Mouse (Mus musculus): Measurements from ENCODE around the gene Hes7. TPM values are rescaled to one million over a fixed set of nuclear protein-coding genes. Genes with fewer than 3 reads are reported as not detected.
A peak's percentile ranks its signal among the peaks of the same experiment; 100 is the strongest.

The Hes7 gene
- polyA plus RNA-seq, 1 experiment from 2014 or later = 0.26 TPM

GRCm38 (mm10) chr11:69086390-69086789, 33.8 kb upstream of the Hes7 start:
- Histone ChIP-seq H3K9me3 (ENCODE audit: control insufficient read depth, low read length) (no peaks in the 10 kb centered on the region), H3K4me2 (ENCODE audit: low read length) (no peak overlapping the region), H3K27ac (replicated peaks; ENCODE audit: low read depth, low read length) (no peak overlapping the region), H3K36me3 (ENCODE audit: control insufficient read depth, insufficient read depth, low read length) (peaks cover 14% of the 10 kb centered on the region), H3K9ac (replicated peaks; ENCODE audit: low read length) (no peak overlapping the region), H3K4me3 (replicated peaks; ENCODE audit: low read depth, low read length) (no peak overlapping the region), H3K27me3 (ENCODE audit: control insufficient read depth, insufficient read depth, low read length) (no peaks in the 10 kb centered on the region), H3K4me1 (ENCODE audit: control insufficient read depth, insufficient read depth, low read length) (peaks cover 15% of the 10 kb centered on the region)
- WGBS = 71% methylated on average over 6 of the region's 6 CpGs
- DNase-seq (no peak), ATAC-seq (ENCODE audit: low FRiP score, low TSS enrichment) (no peak)

DNA sequence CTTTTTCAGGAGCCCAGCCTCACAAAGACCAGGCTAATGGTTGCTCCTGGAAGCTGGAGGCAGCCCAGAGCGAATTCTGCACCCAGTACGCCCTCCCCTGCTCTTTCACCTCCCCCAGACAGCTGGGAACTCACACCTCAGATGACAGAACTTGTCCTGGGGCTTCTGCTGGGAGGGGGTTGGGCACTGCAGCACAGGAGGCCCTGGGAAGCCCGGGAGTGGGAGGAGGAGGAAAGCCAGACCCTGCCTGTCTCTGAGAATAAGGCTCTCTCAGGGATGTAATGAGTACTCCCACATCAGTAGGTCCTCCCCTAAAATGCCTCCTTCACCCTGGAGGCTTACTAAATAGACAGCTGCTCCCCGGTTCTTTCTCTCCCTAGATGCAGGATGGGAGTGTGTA, 33.1 kb upstream of the Hes7 start:
- Histone ChIP-seq H3K4me1 (ENCODE audit: control insufficient read depth, insufficient read depth, low read length) (peaks cover 15% of the 10 kb centered on the region), H3K4me2 (ENCODE audit: low read length) (no peak overlapping the region), H3K36me3 (ENCODE audit: control insufficient read depth, insufficient read depth, low read length) (peaks cover 14% of the 10 kb centered on the region), H3K27ac (replicated peaks; ENCODE audit: low read depth, low read length) (no peak overlapping the region), H3K9me3 (ENCODE audit: control insufficient read depth, low read length) (no peaks in the 10 kb centered on the region), H3K9ac (replicated peaks; ENCODE audit: low read length) (no peak overlapping the region), H3K27me3 (ENCODE audit: control insufficient read depth, insufficient read depth, low read length) (no peaks in the 10 kb centered on the region), H3K4me3 (replicated peaks; ENCODE audit: low read depth, low read length) (no peak overlapping the region)
- 36% methylated on average over 4 of the region's 4 CpGs for WGBS
- no peak for ATAC-seq (ENCODE audit: low FRiP score, low TSS enrichment)
- no peak for DNase-seq

GRCm38 (mm10) chr11:69087597-69087996, 32.6 kb upstream of the Hes7 start:
- Histone ChIP-seq H3K4me3 (replicated peaks; ENCODE audit: low read depth, low read length) (peak overlapping the region; percentile 100; the same call in 1 of the 2 replicates), H3K27me3 (ENCODE audit: control insufficient read depth, insufficient read depth, low read length) (no peaks in the 10 kb centered on the region)

GRCm38 (mm10) chr11:69088103-69088855, 31.9 kb upstream of the Hes7 start, which contains the start of gene Vamp2:
Gene Vamp2, plus strand, starts transcription at chr11:69088490.
- WGBS = under 1% methylated on average over 66 of the region's 67 CpGs
- Histone ChIP-seq H3K9ac (replicated peaks; ENCODE audit: low read length) (peak within 1 kb of the TSS; percentile 100), H3K9me3 (ENCODE audit: control insufficient read depth, low read length) (no peaks in the 10 kb centered on the region), H3K36me3 (ENCODE audit: control insufficient read depth, insufficient read depth, low read length) (peaks cover 18% of the 10 kb centered on the region), H3K27me3 (ENCODE audit: control insufficient read depth, insufficient read depth, low read length) (no peaks in the 10 kb centered on the region), H3K4me3 (replicated peaks; ENCODE audit: low read depth, low read length) (peak within 1 kb of the TSS; percentile 100), H3K4me1 (ENCODE audit: control insufficient read depth, insufficient read depth, low read length) (peaks cover 15% of the 10 kb centered on the region), H3K27ac (replicated peaks; ENCODE audit: low read depth, low read length) (peak within 1 kb of the TSS; percentile 96), H3K4me2 (ENCODE audit: low read length) (peak within 1 kb of the TSS; percentile 95)
- peak; percentile 90 for ATAC-seq (ENCODE audit: low FRiP score, low TSS enrichment)
- DNase-seq = peak; percentile 97

More at GRCm38 (mm10) chr11:69087597-69087996, 32.6 kb upstream of the Hes7 start:
- peaks cover 15% of the 10 kb centered on the region for H3K4me1 ChIP-seq (ENCODE audit: control insufficient read depth, insufficient read depth, low read length)
- H3K36me3 ChIP-seq (ENCODE audit: control insufficient read depth, insufficient read depth, low read length) = peaks cover 16% of the 10 kb centered on the region
- H3K9me3 ChIP-seq (ENCODE audit: control insufficient read depth, low read length) = no peaks in the 10 kb centered on the region
- H3K9ac ChIP-seq (replicated peaks; ENCODE audit: low read length) = peak overlapping the region; percentile 100
- peak overlapping the region; percentile 96; the same call in 1 of the 2 replicates for H3K27ac ChIP-seq (replicated peaks; ENCODE audit: low read depth, low read length)
- 66% methylated on average over 2 of the region's 2 CpGs for WGBS
- ATAC-seq (ENCODE audit: low FRiP score, low TSS enrichment) (no peak), DNase-seq (no peak)
- peak overlapping the region; percentile 95 for H3K4me2 ChIP-seq (ENCODE audit: low read length)

GRCm38 (mm10) chr11:69088856-69089615, 31.2 kb upstream of the Hes7 start:
- 12% methylated on average over 25 of the region's 25 CpGs for WGBS
- H3K36me3 ChIP-seq (ENCODE audit: control insufficient read depth, insufficient read depth, low read length) = peaks cover 18% of the 10 kb centered on the region
- no peak for DNase-seq

DNA sequence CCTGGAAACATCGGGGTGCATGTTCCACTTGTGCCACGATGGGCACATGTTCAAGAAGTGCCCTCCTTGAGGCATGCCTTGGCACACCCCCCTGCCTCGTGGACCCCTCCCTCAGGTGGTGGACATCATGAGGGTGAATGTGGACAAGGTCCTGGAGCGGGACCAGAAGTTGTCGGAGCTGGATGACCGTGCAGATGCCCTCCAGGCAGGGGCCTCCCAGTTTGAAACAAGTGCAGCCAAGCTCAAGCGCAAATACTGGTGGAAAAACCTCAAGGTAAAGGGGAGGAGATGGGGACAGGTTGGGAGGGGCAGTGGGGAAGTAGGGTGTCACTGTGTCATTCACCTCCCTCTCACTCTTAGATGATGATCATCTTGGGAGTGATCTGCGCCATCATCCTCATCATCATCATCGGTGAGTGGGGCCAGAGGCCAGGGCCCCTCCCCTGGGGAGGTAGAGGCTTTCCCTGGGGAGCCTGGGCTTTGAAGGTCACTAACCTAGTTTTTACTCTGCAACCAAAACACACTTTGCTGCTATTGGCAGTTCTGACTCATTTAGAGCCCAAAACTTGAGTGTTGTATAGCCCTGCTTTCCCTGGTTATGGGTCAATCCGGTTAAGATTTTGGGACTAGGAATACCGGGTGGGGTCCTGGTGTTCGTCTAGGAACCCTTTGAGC, 30.5 kb upstream of the Hes7 start:
- Histone ChIP-seq H3K9ac (replicated peaks; ENCODE audit: low read length) (peak overlapping the region; percentile 100), H3K9me3 (ENCODE audit: control insufficient read depth, low read length) (no peaks in the 10 kb centered on the region), H3K27ac (replicated peaks; ENCODE audit: low read depth, low read length) (peak overlapping the region; percentile 96), H3K36me3 (ENCODE audit: control insufficient read depth, insufficient read depth, low read length) (peaks cover 18% of the 10 kb centered on the region), H3K4me2 (ENCODE audit: low read length) (peak overlapping the region; percentile 95), H3K4me3 (replicated peaks; ENCODE audit: low read depth, low read length) (peak overlapping the region; percentile 100), H3K27me3 (ENCODE audit: control insufficient read depth, insufficient read depth, low read length) (no peaks in the 10 kb centered on the region), H3K4me1 (ENCODE audit: control insufficient read depth, insufficient read depth, low read length) (peaks cover 20% of the 10 kb centered on the region)
- DNase-seq = no peak
- ATAC-seq (ENCODE audit: low FRiP score, low TSS enrichment) = no peak
- WGBS = 90% methylated on average over 12 of the region's 12 CpGs

More at GRCm38 (mm10) chr11:69088856-69089615, 31.2 kb upstream of the Hes7 start:
- Histone ChIP-seq H3K4me3 (replicated peaks; ENCODE audit: low read depth, low read length) (peak overlapping the region; percentile 100), H3K4me1 (ENCODE audit: control insufficient read depth, insufficient read depth, low read length) (peaks cover 15% of the 10 kb centered on the region), H3K9me3 (ENCODE audit: control insufficient read depth, low read length) (no peaks in the 10 kb centered on the region), H3K9ac (replicated peaks; ENCODE audit: low read length) (peak overlapping the region; percentile 100), H3K4me2 (ENCODE audit: low read length) (peak overlapping the region; percentile 95), H3K27me3 (ENCODE audit: control insufficient read depth, insufficient read depth, low read length) (no peaks in the 10 kb centered on the region), H3K27ac (replicated peaks; ENCODE audit: low read depth, low read length) (peak overlapping the region; percentile 96)
- peak; percentile 28; the same call in 1 of the 2 replicates for ATAC-seq (ENCODE audit: low FRiP score, low TSS enrichment)

DNA sequence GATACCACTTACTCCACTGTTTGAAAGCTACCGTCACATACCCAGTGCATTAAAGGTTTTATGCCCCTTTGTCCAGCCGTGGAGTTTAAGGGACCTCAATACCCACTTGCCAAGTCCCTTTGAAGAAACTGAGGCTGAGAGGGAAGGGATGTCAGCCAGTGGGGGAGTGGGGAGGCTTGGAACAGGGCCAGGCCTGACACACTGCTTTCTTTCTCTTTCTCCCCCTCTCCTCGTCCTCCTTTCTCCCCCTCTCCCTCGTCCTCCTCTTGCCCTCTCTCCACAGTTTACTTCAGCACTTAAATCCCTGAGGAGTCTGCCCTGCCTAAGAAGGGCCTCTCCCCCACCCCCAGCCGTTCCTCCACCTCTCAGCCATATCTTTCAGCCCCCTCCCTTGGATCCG, 29.8 kb upstream of the Hes7 start:
- Histone ChIP-seq H3K9me3 (ENCODE audit: control insufficient read depth, low read length) (no peaks in the 10 kb centered on the region), H3K36me3 (ENCODE audit: control insufficient read depth, insufficient read depth, low read length) (peaks cover 18% of the 10 kb centered on the region), H3K27me3 (ENCODE audit: control insufficient read depth, insufficient read depth, low read length) (no peaks in the 10 kb centered on the region), H3K4me1 (ENCODE audit: control insufficient read depth, insufficient read depth, low read length) (peaks cover 22% of the 10 kb centered on the region), H3K4me2 (ENCODE audit: low read length) (peak overlapping the region; percentile 95), H3K4me3 (replicated peaks; ENCODE audit: low read depth, low read length) (0 out of 2 replicates have a peak overlapping the region, but pooled peaks have one; percentile 100), H3K9ac (replicated peaks; ENCODE audit: low read length) (peak overlapping the region; percentile 100; the same call in 1 of the 2 replicates), H3K27ac (replicated peaks; ENCODE audit: low read depth, low read length) (no peak overlapping the region)
- WGBS = 65% methylated on average over 6 of the region's 6 CpGs
- ATAC-seq (ENCODE audit: low FRiP score, low TSS enrichment) = no peak
- no peak for DNase-seq

- ATAC-seq (ENCODE audit: low FRiP score, low TSS enrichment) (no peak), DNase-seq (no peak)
- Histone ChIP-seq H3K27ac (replicated peaks; ENCODE audit: low read depth, low read length) (no peak overlapping the region), H3K4me1 (ENCODE audit: control insufficient read depth, insufficient read depth, low read length) (peaks cover 31% of the 10 kb centered on the region), H3K9me3 (ENCODE audit: control insufficient read depth, low read length) (no peaks in the 10 kb centered on the region), H3K9ac (replicated peaks; ENCODE audit: low read length) (no peak overlapping the region), H3K27me3 (ENCODE audit: control insufficient read depth, insufficient read depth, low read length) (no peaks in the 10 kb centered on the region), H3K36me3 (ENCODE audit: control insufficient read depth, insufficient read depth, low read length) (peaks cover 18% of the 10 kb centered on the region), H3K4me2 (ENCODE audit: low read length) (no peak overlapping the region), H3K4me3 (replicated peaks; ENCODE audit: low read depth, low read length) (no peak overlapping the region)
- 66% methylated on average over 7 of the region's 7 CpGs for WGBS
These were observed 28.4 kb upstream of the Hes7 start for GRCm38 (mm10) chr11:69091566-69092385.
